Mouse (Mus musculus) liver, embryonic 14.5 days (tissue): ENCODE data around the gene Cela3a.

ENCODE experiments used
- CTCF ChIP-seq: IDR thresholded peaks from 2 replicates; pipeline ENCODE4 v1.5.1; 2016; ENCODE audit warnings: antibody characterized with exemption, low read depth, control low read depth
- EP300 ChIP-seq: IDR thresholded peaks from 2 replicates; pipeline ENCODE4 v1.6.1; 2016; ENCODE audit warnings: antibody characterized with exemption, low read depth

- TF ChIP-seq CTCF: no peak
- TF ChIP-seq EP300: no peak
Measured at GRCm38 (mm10) chr4:137417712-137418564, 8.3 kb upstream of the Cela3a start.
